8 mouse cellular contexts compared by ENCODE assay signal in the genomic region with DNA sequence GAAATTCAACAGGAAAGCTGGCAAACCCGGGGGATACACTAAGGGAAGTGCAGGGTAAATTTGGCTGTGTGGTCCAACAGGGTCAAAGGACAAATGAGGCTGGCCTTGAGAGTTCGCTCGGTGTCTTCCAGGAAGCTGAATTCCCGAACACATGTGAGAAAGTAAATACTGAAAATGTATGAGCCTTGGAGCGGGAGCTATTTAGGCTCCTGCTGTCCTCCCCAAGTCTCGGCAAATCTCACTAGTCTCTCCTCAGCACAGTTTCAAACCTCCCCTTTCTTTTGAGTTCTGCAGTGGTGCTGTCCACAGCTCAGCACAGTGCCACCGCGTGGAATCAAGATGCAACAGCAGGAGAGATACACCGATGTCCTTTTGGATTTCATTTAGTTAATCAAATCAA. TPM values are rescaled to one million over a fixed set of nuclear protein-coding genes. Genes with fewer than 3 reads are reported as not detected.
DNase-seq lines count a peak whose midpoint lies in the region; ATAC-seq lines count a peak whose summit lies in the region.

No protein-coding gene starts in this region.

- H3K27me3 ChIP-seq in embryonic facial prominence, embryonic 12.5 days: no peaks in the 10 kb centered on the region

- H3K4me1 ChIP-seq in embryonic facial prominence, embryonic 12.5 days: peaks cover 6% of the 10 kb centered on the region; the same call in 1 of the 2 replicates

- ATAC-seq in embryonic facial prominence, embryonic 12.5 days (ENCODE audit: insufficient number of reproducible peaks, insufficient read depth, low FRiP score, low TSS enrichment): no peak
- peak; percentile 88 for ATAC-seq in megakaryocyte, adult 5-6 weeks (ENCODE audit: poor library complexity, severe bottlenecking)

- peak overlapping the region; percentile 38 for H3K4me2 ChIP-seq in embryonic facial prominence, embryonic 12.5 days (replicated peaks)

- WGBS in embryonic facial prominence, embryonic 12.5 days: 5% methylated on average over 9 of the region's 9 CpGs

- peak; percentile 37 to 75 for DNase-seq in adrenal gland, adult (ENCODE audit: inconsistent age in 2 of 2, low spot score in 1 of 2)
- no peak for DNase-seq in adrenal gland, postnatal 4 days (ENCODE audit: low spot score in 2 of 2)
- peak; percentile 23 to 47 for DNase-seq in adrenal gland, adult 18-20 months (ENCODE audit: low spot score in 2 of 2)
- peak; percentile 60 for DNase-seq in heart, postnatal 4 days
- DNase-seq in layer of hippocampus, postnatal 10 days (ENCODE audit: low spot score in 2 of 2): peak; percentile 41 to 65
- peak; percentile 76 to 78 for DNase-seq in right cerebral cortex, postnatal 10 days (ENCODE audit: low spot score in 2 of 2)

- H3K27ac ChIP-seq in embryonic facial prominence, embryonic 12.5 days: no peak overlapping the region

- H3K4me3 ChIP-seq in embryonic facial prominence, embryonic 12.5 days: no peak overlapping the region

- no peaks in the 10 kb centered on the region for H3K9me3 ChIP-seq in embryonic facial prominence, embryonic 12.5 days

- no peak overlapping the region for H3K9ac ChIP-seq in embryonic facial prominence, embryonic 12.5 days

- H3K36me3 ChIP-seq in embryonic facial prominence, embryonic 12.5 days: no peaks in the 10 kb centered on the region

RNA-seq across cellular contexts. Expression of a gene that starts 32.8 kb away (rescaled TPM):
- total RNA-seq in adrenal gland, postnatal 4 days (2021): 10 to 100 TPM; 22.5 to 24.5 TPM
- total RNA-seq in adrenal gland, adult 18-20 months (2021): 1 to 10 TPM; 7.3 to 9.8 TPM
- 28.3 and 29.6 TPM in 2 replicates for polyA plus RNA-seq in embryonic facial prominence, embryonic 12.5 days (2016; fragmentation: Nextera tagmentation; extraction: Ambion mirVana)
- 10 to 100 TPM; 17.3 to 18.4 TPM for total RNA-seq in heart, postnatal 4 days (2021)
- 1 to 10 TPM; 6.2 to 8.3 TPM for total RNA-seq in layer of hippocampus, postnatal 10 days (2021)
- 33.0 and 39.1 TPM in 2 replicates for total RNA-seq in megakaryocyte, adult 5-6 weeks (2015)
- 27.4 and 30.8 TPM in 2 replicates for total RNA-seq in megakaryocyte, adult 5-6 weeks (2017)

Comparison
In these comparisons a context has a peak if more than half of its experiments do, and no peak if none do; other contexts are left out.
1. DNase-seq: peak in adrenal gland, adult (2 of 2), adrenal gland, adult 18-20 months (2 of 2), heart, postnatal 4 days (single experiment), layer of hippocampus, postnatal 10 days (2 of 2) and right cerebral cortex, postnatal 10 days (2 of 2); none in adrenal gland, postnatal 4 days (0 of 2).